Mouse (Mus musculus) hindbrain, embryonic 15.5 days (tissue): ENCODE measurements around the gene Nme9. TPM values are rescaled to one million over a fixed set of nuclear protein-coding genes. Genes with fewer than 3 reads are reported as not detected.

Experiments
- ATAC-seq: fragments of 200-750 bp; cut with Nextera tagmentation; 2 replicates; pipeline ENCODE4 v1.8.0; 2017; ENCODE audit warnings: low read depth, moderate number of reproducible peaks, moderate TSS enrichment; ENCODE audit not compliant: low FRiP score
- H3K27ac ChIP-seq: fragments of 300-500 bp; sonication (generic); replicated peaks from 2 replicates; pipeline ENCODE4 v1.5.1; 2015; ENCODE audit warnings: mild to moderate bottlenecking, inconsistent platforms
- H3K27me3 ChIP-seq: fragments of 300-500 bp; sonication (generic); 2 replicates; pipeline ENCODE4 v1.6.1; 2015; ENCODE audit warnings: control low read depth, inconsistent platforms
- H3K36me3 ChIP-seq: fragments of 300-500 bp; sonication (generic); 2 replicates; pipeline ENCODE4 v1.6.1; 2015; ENCODE audit warnings: control low read depth, inconsistent platforms
- H3K4me1 ChIP-seq: fragments of 300-500 bp; sonication (generic); replicated peaks from 2 replicates; pipeline ENCODE4 v1.6.1; 2015; ENCODE audit warnings: control low read depth, inconsistent platforms
- H3K4me2 ChIP-seq: fragments of 300-500 bp; sonication (generic); 2 replicates; pipeline ENCODE4 v1.6.1; 2015; ENCODE audit warnings: moderate library complexity, mild to moderate bottlenecking, inconsistent platforms
- H3K4me3 ChIP-seq: fragments of 300-500 bp; sonication (generic); 2 replicates; pipeline ENCODE4 v1.5.1; 2015; ENCODE audit warnings: mild to moderate bottlenecking, inconsistent platforms
- H3K9ac ChIP-seq: fragments of 300-500 bp; sonication (generic); 2 replicates; pipeline ENCODE4 v1.6.1; 2015; ENCODE audit warnings: inconsistent platforms
- H3K9me3 ChIP-seq: fragments of 300-500 bp; sonication (generic); 2 replicates; pipeline ENCODE4 v1.6.1; 2016; ENCODE audit warnings: control low read depth, inconsistent platforms
- WGBS: fragments of 180-500 bp; shearing (Covaris S2); methylation state at CpG from one replicate; pipeline ENCODE4 v1.1.7; 2015; 5-methylcytosine and 5-hydroxymethylcytosine counted together
- polyA plus RNA-seq: library from polyadenylated mRNA; unstranded; fragments of >200 nt; fragmentation: Nextera tagmentation; extraction: Ambion mirVana; gene quantifications from 2 replicates; pipeline ENCODE4 v1.2.1, GENCODE M21; 2015

Nme9 gene
- polyA plus RNA-seq, 1 experiment from 2014 or later: 0.60 TPM

DNA sequence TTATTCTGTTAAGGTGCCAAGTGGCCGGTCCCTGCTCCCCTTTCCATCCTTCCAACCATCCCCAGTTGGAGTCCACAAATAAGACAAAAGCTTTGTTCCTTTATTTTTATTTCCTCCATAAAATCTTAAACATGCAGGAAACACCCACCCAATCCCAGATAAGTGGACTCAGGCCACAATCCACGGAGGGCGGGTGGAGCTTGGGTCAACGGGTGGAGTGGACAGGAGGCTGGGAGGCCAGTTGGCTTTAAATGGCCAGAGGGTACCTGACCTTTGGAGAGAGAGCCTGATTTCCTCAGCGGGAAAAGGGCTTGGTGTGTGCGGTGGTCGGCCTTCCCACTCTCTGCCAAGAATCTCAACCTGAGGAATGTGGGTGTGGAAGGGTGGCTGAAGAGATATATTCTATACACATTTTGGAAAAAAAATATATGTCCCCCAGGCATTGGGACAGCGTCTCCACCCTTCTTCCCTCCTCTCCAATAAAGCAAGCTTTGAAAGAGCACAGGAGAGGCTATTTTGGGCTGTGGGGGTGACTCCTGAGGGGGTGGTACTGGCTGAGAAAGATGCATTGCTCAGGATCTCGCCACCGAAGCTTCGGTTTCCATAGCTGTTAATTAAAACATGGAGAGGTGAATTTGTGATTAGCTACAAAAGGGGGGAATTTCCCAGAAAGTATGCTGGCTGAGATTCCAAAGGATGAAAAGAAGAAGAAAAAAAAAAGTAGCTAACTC lies 22.5 kb upstream of the Nme9 start:
- Histone ChIP-seq H3K4me2 (no peak overlapping the region), H3K9ac (no peak overlapping the region), H3K36me3 (no peaks in the 10 kb centered on the region), H3K4me1 (peaks cover 44% of the 10 kb centered on the region), H3K27me3 (no peaks in the 10 kb centered on the region), H3K27ac (no peak overlapping the region), H3K4me3 (no peak overlapping the region), H3K9me3 (no peaks in the 10 kb centered on the region)
- ATAC-seq: no peak
- WGBS: 78% methylated on average over 11 of the region's 11 CpGs

DNA sequence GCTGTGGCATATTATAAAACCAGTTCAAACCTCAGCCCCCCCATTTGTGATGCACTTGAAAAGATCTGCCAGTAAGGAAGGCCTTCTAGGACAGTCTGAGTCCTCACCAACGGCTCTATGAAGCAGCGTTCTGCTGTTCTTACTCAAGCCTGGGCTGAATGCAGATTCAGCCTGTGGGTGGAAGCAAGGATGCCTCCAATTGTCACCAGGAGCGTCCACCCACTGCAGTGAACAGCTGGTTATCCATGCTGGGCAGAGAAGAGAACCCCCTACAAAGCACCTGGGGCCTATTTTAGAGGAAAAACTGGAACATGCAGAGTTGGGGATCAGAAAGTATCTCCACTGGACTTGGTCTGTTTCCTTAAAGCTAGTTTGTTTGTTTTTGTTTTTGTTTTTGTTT lies 21.4 kb upstream of the Nme9 start:
- WGBS: 77% methylated on average over 3 of the region's 3 CpGs
- Histone ChIP-seq H3K27ac (no peak overlapping the region), H3K9me3 (no peaks in the 10 kb centered on the region), H3K4me1 (peaks cover 45% of the 10 kb centered on the region), H3K4me3 (no peak overlapping the region), H3K36me3 (no peaks in the 10 kb centered on the region), H3K9ac (no peak overlapping the region), H3K4me2 (no peak overlapping the region), H3K27me3 (no peaks in the 10 kb centered on the region)
- ATAC-seq: no peak

DNA sequence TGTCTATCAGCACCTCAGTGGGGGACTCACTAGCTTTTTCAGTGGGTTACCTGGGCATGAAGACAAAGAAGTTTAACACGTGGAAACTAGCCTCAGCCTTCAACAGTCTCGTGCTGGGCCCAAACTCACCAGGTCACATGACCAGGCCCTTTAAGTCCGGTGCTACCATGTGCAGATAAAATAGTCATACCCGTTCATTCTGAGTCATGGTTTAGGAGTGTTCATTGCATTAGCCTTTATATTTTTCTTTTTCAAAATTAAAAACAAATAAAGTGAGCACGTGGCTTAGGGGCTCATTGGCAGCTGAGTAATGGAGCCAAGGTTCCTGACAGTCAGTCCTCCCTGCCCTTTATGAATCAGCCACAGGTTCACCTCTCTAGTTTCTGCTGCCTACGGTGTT lies 20.5 kb upstream of the Nme9 start:
- Histone ChIP-seq H3K9me3 (no peaks in the 10 kb centered on the region), H3K27ac (no peak overlapping the region), H3K27me3 (no peaks in the 10 kb centered on the region), H3K4me2 (no peak overlapping the region), H3K4me3 (no peak overlapping the region), H3K9ac (no peak overlapping the region), H3K4me1 (peaks cover 38% of the 10 kb centered on the region), H3K36me3 (no peaks in the 10 kb centered on the region)
- no peak for ATAC-seq
- WGBS: 77% methylated on average over 6 of the region's 6 CpGs

GRCm38 (mm10) chr9:99431346-99431745 lies 19.9 kb upstream of the Nme9 start:
- ATAC-seq: no peak
- H3K27ac ChIP-seq: no peak overlapping the region
- WGBS: 89% methylated on average over 8 of the region's 8 CpGs
- no peaks in the 10 kb centered on the region for H3K27me3 ChIP-seq
- H3K4me2 ChIP-seq: no peak overlapping the region
- H3K9me3 ChIP-seq: no peaks in the 10 kb centered on the region
- no peaks in the 10 kb centered on the region for H3K36me3 ChIP-seq
- peaks cover 38% of the 10 kb centered on the region for H3K4me1 ChIP-seq
- no peak overlapping the region for H3K9ac ChIP-seq
- no peak overlapping the region for H3K4me3 ChIP-seq

GRCm38 (mm10) chr9:99431963-99432362 lies 19.3 kb upstream of the Nme9 start:
- Histone ChIP-seq H3K9me3 (no peaks in the 10 kb centered on the region), H3K4me3 (no peak overlapping the region), H3K9ac (no peak overlapping the region), H3K4me2 (no peak overlapping the region), H3K36me3 (no peaks in the 10 kb centered on the region), H3K27ac (no peak overlapping the region), H3K27me3 (no peaks in the 10 kb centered on the region), H3K4me1 (peaks cover 39% of the 10 kb centered on the region)
- 80% methylated on average over 6 of the region's 6 CpGs for WGBS
- ATAC-seq: no peak

DNA sequence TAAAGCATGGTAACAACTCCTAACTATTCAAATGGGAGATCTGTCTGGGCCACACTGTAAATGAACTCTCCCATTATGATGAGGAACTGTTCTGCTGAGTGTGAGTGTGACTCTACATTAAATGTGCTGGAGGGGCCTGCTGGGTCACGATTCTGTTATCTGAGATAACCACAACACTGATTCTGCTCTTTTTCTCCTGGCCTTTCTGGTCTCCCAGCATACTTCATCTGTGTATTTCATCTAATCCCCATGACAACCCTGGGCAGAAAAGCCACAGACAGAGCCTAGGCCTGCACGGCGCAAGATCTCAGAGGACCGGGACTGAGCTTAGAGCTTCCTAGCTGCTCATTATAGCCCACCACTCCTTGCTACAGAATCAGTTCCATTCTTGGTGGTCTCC lies 18.8 kb upstream of the Nme9 start:
- Histone ChIP-seq H3K27ac (no peak overlapping the region), H3K4me3 (no peak overlapping the region), H3K9ac (no peak overlapping the region), H3K4me1 (peaks cover 44% of the 10 kb centered on the region), H3K4me2 (no peak overlapping the region), H3K9me3 (no peaks in the 10 kb centered on the region), H3K36me3 (no peaks in the 10 kb centered on the region), H3K27me3 (no peaks in the 10 kb centered on the region)
- no peak for ATAC-seq
- WGBS: 69% methylated on average over 4 of the region's 4 CpGs

GRCm38 (mm10) chr9:99434892-99435618 lies 16.2 kb upstream of the Nme9 start:
- peak overlapping the region; percentile 91 for H3K4me3 ChIP-seq
- H3K9ac ChIP-seq: peak overlapping the region; percentile 91
- no peaks in the 10 kb centered on the region for H3K9me3 ChIP-seq
- ATAC-seq: peak; percentile 40
- peak overlapping the region; percentile 85 for H3K4me2 ChIP-seq
- H3K27ac ChIP-seq: peak overlapping the region; percentile 92
- no peaks in the 10 kb centered on the region; the same call in 1 of the 2 replicates for H3K27me3 ChIP-seq
- 14% methylated on average over 14 of the region's 14 CpGs for WGBS
- H3K36me3 ChIP-seq: no peaks in the 10 kb centered on the region
- peaks cover 38% of the 10 kb centered on the region for H3K4me1 ChIP-seq

DNA sequence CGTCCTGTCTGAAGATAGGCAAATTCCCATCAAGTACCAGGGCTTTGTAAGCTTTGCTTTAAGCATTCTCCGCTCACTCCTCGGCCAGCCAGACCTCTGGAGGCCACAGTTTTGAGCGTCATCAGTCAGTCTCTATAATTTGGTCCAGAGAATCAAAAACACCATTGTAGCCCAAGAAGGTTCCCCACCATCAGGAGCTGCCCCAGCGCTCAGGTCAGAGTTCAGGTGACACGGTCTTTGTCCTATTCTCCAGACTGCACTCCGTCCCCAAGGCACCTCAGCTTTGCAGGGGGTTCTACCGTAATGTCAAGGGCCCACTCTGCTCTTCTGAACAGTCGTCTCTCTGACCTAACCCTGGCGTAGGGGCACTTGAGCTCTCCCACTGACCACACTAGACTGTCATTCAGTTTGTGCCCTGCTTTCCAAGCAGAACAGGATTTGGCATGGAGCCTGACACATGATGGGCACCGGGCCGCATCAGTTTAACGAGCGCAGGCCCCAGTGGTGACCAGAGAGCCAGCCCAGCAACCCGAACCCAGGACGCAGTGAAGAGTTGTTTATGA lies 15.6 kb upstream of the Nme9 start:
- Histone ChIP-seq H3K4me2 (peak overlapping the region; percentile 85), H3K27ac (peak overlapping the region; percentile 92), H3K9ac (peak overlapping the region; percentile 91), H3K4me3 (peak overlapping the region; percentile 91), H3K9me3 (no peaks in the 10 kb centered on the region), H3K36me3 (no peaks in the 10 kb centered on the region), H3K27me3 (no peaks in the 10 kb centered on the region; the same call in 1 of the 2 replicates), H3K4me1 (peaks cover 38% of the 10 kb centered on the region)
- WGBS: 7% methylated on average over 16 of the region's 16 CpGs
- peak; percentile 39 for ATAC-seq

DNA sequence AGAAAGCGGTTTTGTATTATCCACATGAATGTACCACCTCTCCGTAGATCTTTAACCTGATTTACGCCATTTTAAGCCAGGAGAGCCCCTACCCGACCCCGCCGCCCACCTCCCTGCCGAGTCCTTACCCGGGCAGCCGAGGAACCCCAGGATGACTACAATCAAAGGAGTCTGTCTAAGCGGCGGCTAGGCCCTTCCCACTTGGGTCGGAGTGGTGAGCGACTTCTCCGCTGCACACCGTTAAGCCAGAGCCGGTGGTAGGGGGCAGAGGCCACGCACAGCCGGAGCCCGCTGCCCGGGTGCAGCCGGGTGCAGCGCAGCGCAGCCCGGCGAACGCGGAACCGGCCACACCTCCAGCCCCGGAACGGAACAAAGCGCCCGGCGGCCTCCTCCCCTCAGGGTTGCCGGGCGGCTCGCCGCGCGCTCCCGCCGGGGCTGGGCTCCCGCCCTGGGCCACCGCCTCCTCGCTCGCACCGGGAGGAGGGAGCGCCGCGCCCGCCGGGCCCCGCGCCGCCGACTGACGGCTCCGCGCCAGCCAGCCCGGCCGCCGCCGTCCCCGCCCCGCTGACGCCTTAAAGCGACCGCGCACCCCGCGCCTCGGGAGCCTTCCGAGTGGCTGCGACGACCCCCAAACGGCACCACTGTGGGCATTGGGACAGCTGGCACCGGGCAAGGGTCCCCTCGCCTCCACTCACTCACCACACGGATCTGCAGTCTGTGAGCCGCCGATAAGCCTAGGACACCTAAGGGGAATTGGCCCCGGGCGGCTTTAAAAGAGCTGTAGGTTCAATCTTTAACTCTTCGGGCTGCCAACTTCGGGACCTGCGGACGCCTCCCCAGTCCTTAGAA lies 14.9 kb upstream of the Nme9 start:
- Histone ChIP-seq H3K4me1 (peaks cover 38% of the 10 kb centered on the region), H3K9me3 (no peaks in the 10 kb centered on the region), H3K27ac (peak overlapping the region; percentile 92), H3K36me3 (no peaks in the 10 kb centered on the region), H3K4me2 (peak overlapping the region; percentile 85), H3K27me3 (no peaks in the 10 kb centered on the region; the same call in 1 of the 2 replicates), H3K9ac (peak overlapping the region; percentile 91), H3K4me3 (peak overlapping the region; percentile 91)
- ATAC-seq: peak; percentile 81
- under 1% methylated on average over 48 of the region's 86 CpGs for WGBS

- no peak for ATAC-seq
- WGBS: 14% methylated on average over 27 of the region's 27 CpGs
- H3K4me3 ChIP-seq: peak within 1 kb of the TSS; percentile 91
These were observed 14.1 kb upstream of the Nme9 start, which contains the start of gene Mras for GRCm38 (mm10) chr9:99437031-99437764. Mras (minus strand) TSS chr9:99437381.

More at GRCm38 (mm10) chr9:99437031-99437764, 14.1 kb upstream of the Nme9 start, which contains the start of gene Mras:
- Histone ChIP-seq H3K27ac (peak within 1 kb of the TSS; percentile 92), H3K9me3 (no peaks in the 10 kb centered on the region), H3K4me1 (peaks cover 35% of the 10 kb centered on the region), H3K9ac (peak within 1 kb of the TSS; percentile 91), H3K27me3 (no peaks in the 10 kb centered on the region; the same call in 1 of the 2 replicates), H3K36me3 (no peaks in the 10 kb centered on the region), H3K4me2 (peak within 1 kb of the TSS; percentile 85)
